Mouse (Mus musculus) limb, embryonic 10.5 days (tissue): ENCODE results near the gene Osbpl3. TPM values are rescaled to one million over a fixed set of nuclear protein-coding genes. Genes with fewer than 3 reads are reported as not detected.

Source experiments
- DNase-seq: peaks from one replicate; pipeline ENCODE4 v3.0.0-alpha.2; 2017; ENCODE audit warnings: low spot score
- H3K27ac ChIP-seq: fragments of 300-500 bp; sonication (generic); 2 replicates; pipeline ENCODE4 v1.5.1; 2016; ENCODE audit warnings: mild to moderate bottlenecking
- H3K27me3 ChIP-seq: fragments of 300-500 bp; sonication (generic); 2 replicates; pipeline ENCODE4 v1.6.1; 2016; ENCODE audit warnings: low read depth, mild to moderate bottlenecking; ENCODE audit not compliant: poor library complexity, severe bottlenecking
- H3K36me3 ChIP-seq: fragments of 300-500 bp; sonication (generic); 2 replicates; pipeline ENCODE4 v1.6.1; 2016; ENCODE audit warnings: mild to moderate bottlenecking, moderate library complexity
- H3K4me1 ChIP-seq: fragments of 300-500 bp; sonication (generic); 2 replicates; pipeline ENCODE4 v1.6.1; 2016
- H3K4me3 ChIP-seq: fragments of 300-500 bp; sonication (generic); 2 replicates; pipeline ENCODE4 v1.5.1; 2016; ENCODE audit warnings: mild to moderate bottlenecking, moderate library complexity
- H3K9me3 ChIP-seq: fragments of 300-500 bp; sonication (generic); replicated peaks from 2 replicates; pipeline ENCODE4 v1.6.1; 2016; ENCODE audit warnings: mild to moderate bottlenecking
- WGBS: fragments of 180-500 bp; shearing (Covaris S2); methylation state at CpG from one replicate; pipeline ENCODE4 v1.1.7; 2016; 5-methylcytosine and 5-hydroxymethylcytosine counted together
- polyA plus RNA-seq: library from polyadenylated mRNA; unstranded; fragments of >200 nt; fragmentation: Nextera tagmentation; extraction: Ambion mirVana; gene quantifications from 2 replicates; pipeline ENCODE4 v1.2.1, GENCODE M21; 2016

The Osbpl3 gene
- polyA plus RNA-seq, 1 experiment from 2014 or later: 7.0 TPM

DNA sequence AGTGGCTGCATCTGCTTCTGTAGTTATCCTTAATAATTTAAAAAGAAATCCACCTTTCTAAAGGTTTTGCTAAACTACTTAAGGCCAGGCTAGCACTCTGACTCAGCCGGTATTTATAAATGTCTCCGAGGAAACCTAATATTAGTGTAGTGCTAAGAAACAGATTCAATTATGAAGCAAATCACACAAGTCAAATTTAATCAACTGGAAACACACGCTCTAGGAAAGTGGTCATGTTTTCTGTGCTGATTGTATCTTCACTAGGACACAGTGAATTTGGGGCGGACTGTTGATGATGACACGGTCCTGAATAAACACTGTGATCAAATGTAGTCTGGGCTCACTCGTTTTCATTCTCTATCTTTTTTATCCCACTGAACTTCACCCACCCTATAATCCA lies 40.6 kb downstream of the Osbpl3 start:
- Histone ChIP-seq H3K27me3 (no peaks in the 10 kb centered on the region), H3K4me1 (peaks cover 16% of the 10 kb centered on the region), H3K36me3 (no peaks in the 10 kb centered on the region), H3K27ac (no peak overlapping the region), H3K9me3 (no peaks in the 10 kb centered on the region), H3K4me3 (no peak overlapping the region)
- 93% methylated on average over 6 of the region's 6 CpGs for WGBS
- DNase-seq: no peak

DNA sequence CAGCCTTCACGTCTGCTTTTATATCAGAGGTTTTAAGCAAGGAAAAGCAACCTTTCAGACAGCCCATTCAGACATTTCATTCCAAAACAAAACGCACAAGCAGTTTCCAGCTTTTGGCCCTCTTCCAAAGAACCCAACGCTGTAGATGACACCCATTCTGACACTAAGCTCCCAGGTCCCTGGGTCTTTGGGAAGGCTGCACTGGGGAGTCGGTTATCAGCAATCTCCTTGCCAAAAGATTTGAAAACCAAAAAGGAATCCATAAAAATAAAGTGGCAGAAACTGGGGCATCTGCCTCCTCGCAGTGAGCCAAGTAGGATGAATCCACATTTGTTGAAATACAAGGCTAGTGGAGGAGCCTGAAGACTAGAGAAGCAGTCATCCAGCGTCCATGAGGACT lies 41.5 kb downstream of the Osbpl3 start:
- no peaks in the 10 kb centered on the region for H3K9me3 ChIP-seq
- no peaks in the 10 kb centered on the region for H3K36me3 ChIP-seq
- H3K27ac ChIP-seq: no peak overlapping the region
- peaks cover 10% of the 10 kb centered on the region for H3K4me1 ChIP-seq
- WGBS: 85% methylated on average over 6 of the region's 6 CpGs
- DNase-seq: no peak
- H3K27me3 ChIP-seq: no peaks in the 10 kb centered on the region
- H3K4me3 ChIP-seq: no peak overlapping the region

DNA sequence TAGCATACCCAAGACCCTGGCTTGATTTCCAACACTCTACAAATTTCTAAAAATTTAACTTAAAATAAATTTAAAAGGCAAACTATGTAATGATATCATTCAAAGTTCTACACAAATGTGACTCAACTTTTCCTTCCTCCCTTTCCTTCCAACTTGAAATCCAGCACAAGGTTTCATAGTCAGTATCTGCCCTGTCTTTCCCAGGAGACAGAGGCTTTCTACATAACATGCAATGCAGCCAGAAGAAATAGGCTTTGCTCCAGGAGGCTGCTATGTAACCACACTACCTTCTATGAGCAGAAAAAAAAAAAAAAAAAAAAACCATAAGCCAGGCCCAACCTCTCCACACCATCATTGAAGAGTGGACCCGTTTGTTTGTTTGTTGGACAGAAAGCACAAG lies 42.6 kb downstream of the Osbpl3 start:
- Histone ChIP-seq H3K27ac (no peak overlapping the region), H3K36me3 (no peaks in the 10 kb centered on the region), H3K9me3 (no peaks in the 10 kb centered on the region), H3K27me3 (no peaks in the 10 kb centered on the region), H3K4me3 (no peak overlapping the region), H3K4me1 (peaks cover 7% of the 10 kb centered on the region)
- 86% methylated on average over 1 of the region's 1 CpGs for WGBS
- DNase-seq: no peak

DNA sequence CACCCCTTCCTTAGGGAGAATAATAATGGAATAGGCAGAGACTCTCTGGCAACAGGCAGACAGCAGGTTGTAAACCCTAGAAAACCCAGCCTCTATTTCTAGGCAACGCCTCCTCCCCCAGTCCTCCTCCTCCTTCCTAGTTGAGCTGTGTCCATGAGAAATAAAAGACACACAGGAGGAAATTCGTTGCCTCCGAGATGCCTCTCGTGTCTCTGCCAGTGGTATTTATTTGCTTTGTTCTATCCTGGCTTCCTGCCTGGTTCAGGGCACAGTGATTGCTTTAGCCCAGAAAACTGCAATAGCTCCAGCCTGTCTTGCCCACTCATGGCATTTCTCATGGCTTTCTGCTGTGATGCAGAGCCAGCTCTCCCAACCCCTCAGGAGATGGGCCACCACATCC lies 43.8 kb downstream of the Osbpl3 start:
- peaks cover 7% of the 10 kb centered on the region for H3K4me1 ChIP-seq
- DNase-seq: no peak
- no peak overlapping the region for H3K4me3 ChIP-seq
- H3K27me3 ChIP-seq: no peaks in the 10 kb centered on the region
- no peak overlapping the region for H3K27ac ChIP-seq
- H3K9me3 ChIP-seq: no peaks in the 10 kb centered on the region
- WGBS: 47% methylated on average over 4 of the region's 4 CpGs
- H3K36me3 ChIP-seq: no peaks in the 10 kb centered on the region

DNA sequence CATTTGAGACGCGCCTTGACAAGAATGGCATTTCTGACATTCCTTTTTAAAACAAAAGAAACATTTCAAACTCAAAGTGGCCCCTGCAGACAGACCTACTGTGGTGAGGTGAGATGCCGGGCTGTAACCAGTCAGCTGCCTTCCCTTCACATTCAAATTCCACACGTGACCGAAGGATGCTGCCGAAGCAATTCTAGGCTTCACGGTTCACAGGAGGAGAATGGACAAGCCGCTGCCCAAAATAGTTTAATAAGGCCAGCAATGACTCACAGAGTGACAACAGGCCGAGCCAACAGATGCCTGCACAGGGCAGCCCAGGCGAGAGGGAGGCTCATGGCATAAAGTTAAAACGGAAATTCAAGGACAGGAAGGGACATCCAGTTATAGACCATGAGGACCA lies 51.3 kb downstream of the Osbpl3 start:
- H3K27ac ChIP-seq: no peak overlapping the region
- DNase-seq: no peak
- H3K27me3 ChIP-seq: no peaks in the 10 kb centered on the region
- no peaks in the 10 kb centered on the region for H3K36me3 ChIP-seq
- no peak overlapping the region for H3K4me3 ChIP-seq
- H3K9me3 ChIP-seq: no peaks in the 10 kb centered on the region
- WGBS: 85% methylated on average over 11 of the region's 11 CpGs
- peaks cover 12% of the 10 kb centered on the region for H3K4me1 ChIP-seq

DNA sequence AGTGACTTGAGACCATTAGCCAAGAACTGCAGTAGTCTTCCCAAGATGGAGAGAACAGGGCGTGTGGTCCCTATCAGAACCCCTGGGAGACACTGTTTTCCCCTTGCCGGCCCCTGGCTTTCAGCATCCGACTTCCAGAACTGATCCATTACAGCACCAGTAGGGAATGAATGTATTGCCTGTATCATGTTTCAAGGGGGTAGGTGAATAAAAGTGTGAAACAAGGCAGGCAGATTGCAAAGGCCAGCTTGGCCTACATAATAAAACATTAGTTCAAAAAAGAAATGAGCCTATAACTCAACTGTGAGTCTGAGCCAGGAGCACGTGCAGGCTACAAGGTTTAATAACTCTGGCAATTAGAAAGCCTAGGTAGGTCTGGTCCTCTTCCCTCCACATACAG lies 52.5 kb downstream of the Osbpl3 start:
- no peak for DNase-seq
- Histone ChIP-seq H3K4me3 (no peak overlapping the region), H3K9me3 (no peaks in the 10 kb centered on the region), H3K4me1 (peaks cover 12% of the 10 kb centered on the region), H3K27me3 (no peaks in the 10 kb centered on the region), H3K36me3 (no peaks in the 10 kb centered on the region), H3K27ac (no peak overlapping the region)
- 61% methylated on average over 4 of the region's 4 CpGs for WGBS

DNA sequence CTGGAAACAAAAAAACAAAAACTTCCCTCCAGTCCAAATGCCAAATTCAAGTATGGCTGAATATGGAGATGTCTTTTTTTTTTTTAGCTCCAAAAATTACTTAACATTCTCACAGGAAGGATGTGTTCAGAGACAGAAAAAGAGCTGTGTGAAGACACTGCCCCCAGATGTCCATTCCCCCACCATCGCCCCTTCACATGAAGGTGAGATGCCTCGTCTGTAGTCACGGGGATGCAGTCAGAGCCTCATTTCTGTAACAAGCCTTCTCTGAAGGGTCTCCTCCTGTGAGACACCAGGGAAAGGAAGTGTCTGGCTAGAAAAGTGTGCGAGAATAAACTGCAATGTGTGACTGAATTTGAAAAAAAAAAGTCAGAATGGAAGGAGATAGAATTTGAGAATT lies 53.1 kb downstream of the Osbpl3 start:
- WGBS: 82% methylated on average over 4 of the region's 4 CpGs

DNA sequence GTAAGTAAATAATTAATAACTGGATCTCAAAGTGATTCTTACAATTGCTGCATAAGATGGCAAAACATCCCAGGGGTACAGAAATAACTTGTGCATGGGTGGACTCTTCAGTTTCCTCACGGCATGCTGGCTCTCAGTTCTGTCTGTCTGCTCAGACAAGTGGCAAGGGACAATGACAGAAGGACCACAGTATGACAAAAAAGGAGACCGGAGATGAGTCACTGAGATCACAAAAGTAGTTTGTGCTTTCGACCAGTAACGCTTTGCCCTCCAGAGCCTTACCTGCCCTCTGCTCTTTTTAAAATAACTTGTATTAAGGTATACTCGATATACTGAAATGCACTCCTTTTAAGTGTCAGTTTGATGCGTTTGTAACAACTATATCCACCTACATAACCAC lies 55.8 kb downstream of the Osbpl3 start:
- no peak overlapping the region for H3K4me3 ChIP-seq
- no peaks in the 10 kb centered on the region for H3K9me3 ChIP-seq
- peaks cover 12% of the 10 kb centered on the region for H3K4me1 ChIP-seq
- DNase-seq: no peak
- H3K27ac ChIP-seq: no peak overlapping the region
- WGBS: 91% methylated on average over 6 of the region's 6 CpGs
- H3K27me3 ChIP-seq: no peaks in the 10 kb centered on the region
- H3K36me3 ChIP-seq: no peaks in the 10 kb centered on the region

More for the DNA sequence above, 53.1 kb downstream of the Osbpl3 start:
- H3K36me3 ChIP-seq: no peaks in the 10 kb centered on the region
- H3K4me1 ChIP-seq: peaks cover 12% of the 10 kb centered on the region
- no peak overlapping the region for H3K27ac ChIP-seq
- no peak for DNase-seq
- no peak overlapping the region for H3K4me3 ChIP-seq
- no peaks in the 10 kb centered on the region for H3K9me3 ChIP-seq
- no peaks in the 10 kb centered on the region for H3K27me3 ChIP-seq

DNA sequence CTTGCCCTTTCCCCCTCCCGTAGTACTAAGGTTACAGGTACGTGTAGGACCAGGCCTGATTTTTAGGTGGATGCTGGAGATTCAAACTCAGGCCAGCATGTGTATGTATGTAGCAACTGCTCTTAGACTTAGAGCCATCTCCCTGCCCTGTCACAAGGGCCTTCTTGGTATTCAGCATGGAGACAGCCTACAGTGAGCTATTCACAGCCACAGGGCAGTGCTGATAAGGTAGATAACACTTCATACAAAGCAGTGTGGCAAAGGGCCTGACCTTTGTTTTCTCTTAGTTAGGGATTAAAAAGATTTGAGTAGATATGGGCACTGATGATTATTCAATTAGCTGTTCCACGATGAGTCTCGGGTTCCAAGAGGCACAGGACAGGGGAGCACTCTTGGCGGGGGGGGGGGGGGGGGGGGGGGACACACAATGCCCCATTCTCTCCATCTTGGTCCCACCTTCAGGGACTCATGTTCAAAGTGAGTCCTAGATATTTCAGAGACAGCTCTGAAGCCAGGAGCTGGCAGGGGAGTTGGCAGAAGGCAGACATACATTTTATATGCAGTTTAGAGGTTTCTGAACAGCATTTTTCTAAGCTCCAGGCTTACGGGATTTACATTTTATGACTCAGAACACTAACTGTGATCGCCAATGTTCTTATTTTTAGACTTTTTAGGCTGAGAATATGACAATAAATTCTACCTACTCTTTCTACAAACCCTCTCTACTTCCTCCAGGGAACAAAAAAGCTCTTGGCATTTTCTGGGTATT lies 56.4 kb downstream of the Osbpl3 start:
- Histone ChIP-seq H3K27ac (no peak overlapping the region), H3K4me3 (no peak overlapping the region), H3K27me3 (no peaks in the 10 kb centered on the region), H3K4me1 (peaks cover 12% of the 10 kb centered on the region), H3K36me3 (no peaks in the 10 kb centered on the region), H3K9me3 (no peaks in the 10 kb centered on the region)
- no peak for DNase-seq
- 80% methylated on average over 7 of the region's 7 CpGs for WGBS

DNA sequence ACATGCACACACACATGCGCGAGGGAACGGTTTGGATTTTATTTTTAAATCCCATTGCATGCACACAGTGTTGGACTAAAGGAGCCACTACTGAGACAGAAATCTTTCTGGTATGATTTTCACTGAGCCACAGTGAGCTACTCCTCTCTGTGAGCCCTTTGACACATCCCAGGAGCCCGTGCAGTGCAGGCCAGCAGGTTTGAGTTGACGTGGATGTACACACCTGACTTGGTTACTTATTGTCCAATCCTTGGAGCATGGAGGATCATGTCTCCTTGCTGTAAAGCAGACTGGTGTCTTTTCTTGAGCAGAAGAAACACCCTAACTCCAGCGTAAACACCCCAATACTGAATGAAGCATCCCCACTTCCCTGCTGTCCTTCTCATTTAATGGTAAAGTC lies 57.7 kb downstream of the Osbpl3 start:
- 94% methylated on average over 6 of the region's 6 CpGs for whole genome bisulfite sequencing
- H3K36me3 ChIP-seq: no peaks in the 10 kb centered on the region

DNA sequence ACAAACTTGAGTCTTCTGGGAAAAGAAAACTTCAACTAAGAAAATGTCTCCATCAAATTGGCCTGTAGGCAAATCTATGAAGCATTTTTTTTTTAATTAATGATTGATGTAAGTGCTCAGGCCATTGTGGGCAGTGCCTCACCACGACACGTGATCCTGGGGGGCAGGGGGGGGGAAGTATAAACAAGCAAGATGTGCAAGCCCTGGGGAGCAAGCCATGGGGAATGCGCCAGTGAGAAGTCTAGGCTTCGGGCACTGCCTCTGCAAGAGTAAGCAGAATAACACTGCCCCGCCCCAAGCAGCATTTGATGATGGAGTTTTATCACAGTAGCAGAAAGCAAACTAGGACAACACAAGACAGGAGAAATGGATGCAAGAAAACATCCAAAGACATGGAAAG lies 58.9 kb downstream of the Osbpl3 start:
- WGBS: 81% methylated on average over 5 of the region's 5 CpGs
- no peak overlapping the region for H3K4me3 ChIP-seq
- DNase-seq: no peak
- H3K27ac ChIP-seq: no peak overlapping the region
- no peaks in the 10 kb centered on the region for H3K27me3 ChIP-seq
- no peaks in the 10 kb centered on the region for H3K9me3 ChIP-seq
- H3K36me3 ChIP-seq: no peaks in the 10 kb centered on the region
- no peaks in the 10 kb centered on the region for H3K4me1 ChIP-seq

More for the DNA sequence above, 57.7 kb downstream of the Osbpl3 start:
- no peak for DNase-seq
- Histone ChIP-seq H3K4me3 (no peak overlapping the region), H3K9me3 (no peaks in the 10 kb centered on the region), H3K4me1 (peaks cover 5% of the 10 kb centered on the region), H3K27me3 (no peaks in the 10 kb centered on the region), H3K27ac (no peak overlapping the region)

DNA sequence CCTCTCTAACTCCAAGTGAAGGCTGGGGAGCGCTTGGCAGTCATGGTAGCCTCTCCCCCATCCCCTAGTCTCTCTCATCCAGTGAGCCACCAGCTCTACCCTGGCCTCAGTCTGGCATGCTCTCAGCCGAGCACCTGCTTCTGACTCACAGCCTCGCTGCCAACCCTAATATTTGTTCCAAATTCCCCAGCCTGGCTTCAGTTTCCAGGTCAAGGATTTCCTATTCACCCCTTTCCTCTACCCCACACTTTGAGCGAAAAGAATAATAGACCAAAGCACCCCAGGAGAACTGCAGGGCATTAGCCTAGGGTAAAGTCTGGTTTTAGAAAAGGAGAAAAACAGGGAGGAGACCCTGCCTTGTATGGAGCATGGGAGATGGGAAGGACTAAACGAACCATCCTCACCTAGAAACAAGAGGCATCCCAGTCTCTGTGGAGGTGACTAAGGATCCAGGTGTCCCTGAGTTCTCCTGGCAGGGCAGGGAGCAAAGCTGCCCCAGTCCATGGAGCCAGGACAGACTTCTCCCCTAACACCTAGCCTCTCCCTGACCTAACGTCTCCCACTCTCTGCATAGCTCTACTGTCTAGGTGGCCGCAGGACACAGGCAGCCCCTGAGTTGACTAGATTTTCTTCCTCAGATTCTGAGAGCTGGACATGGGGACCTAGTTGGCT lies 60.2 kb downstream of the Osbpl3 start:
- WGBS: 81% methylated on average over 7 of the region's 7 CpGs

DNA sequence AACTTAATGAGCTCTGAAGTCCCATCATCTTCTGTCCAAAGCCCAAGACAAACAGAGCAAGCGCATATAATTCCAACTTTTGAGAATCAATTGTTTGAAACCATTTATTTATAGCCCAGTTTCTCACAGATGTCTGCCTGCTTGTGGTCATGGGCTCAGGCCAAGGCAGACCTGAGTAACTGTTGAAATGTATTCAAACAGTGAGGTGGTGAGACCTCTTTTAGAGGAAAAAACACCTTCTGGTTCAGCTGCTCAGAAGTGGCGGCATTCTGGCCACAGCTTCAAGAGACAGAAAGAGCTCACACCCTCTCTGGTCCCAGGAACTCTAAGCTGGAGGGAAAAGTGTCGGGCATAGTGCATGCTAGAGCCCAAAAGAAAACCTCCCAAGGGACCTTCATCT lies 61.6 kb downstream of the Osbpl3 start:
- no peaks in the 10 kb centered on the region for H3K27me3 ChIP-seq
- no peaks in the 10 kb centered on the region for H3K9me3 ChIP-seq
- WGBS: 83% methylated on average over 3 of the region's 3 CpGs
- DNase-seq: no peak
- H3K4me1 ChIP-seq: no peaks in the 10 kb centered on the region
- no peaks in the 10 kb centered on the region for H3K36me3 ChIP-seq
- H3K4me3 ChIP-seq: no peak overlapping the region
- H3K27ac ChIP-seq: no peak overlapping the region

More for the DNA sequence above, 60.2 kb downstream of the Osbpl3 start:
- no peaks in the 10 kb centered on the region for H3K36me3 ChIP-seq
- no peaks in the 10 kb centered on the region for H3K9me3 ChIP-seq
- DNase-seq: no peak
- H3K4me3 ChIP-seq: no peak overlapping the region
- H3K27me3 ChIP-seq: no peaks in the 10 kb centered on the region
- no peaks in the 10 kb centered on the region for H3K4me1 ChIP-seq
- H3K27ac ChIP-seq: no peak overlapping the region
